Mouse (Mus musculus): Measurements from ENCODE around the gene AI413582. TPM values are rescaled to one million over a fixed set of nuclear protein-coding genes. Genes with fewer than 3 reads are reported as not detected.

Gene AI413582
- total RNA-seq, 2 experiments from 2014 or later = 4.5 to 15.4 TPM

DNA sequence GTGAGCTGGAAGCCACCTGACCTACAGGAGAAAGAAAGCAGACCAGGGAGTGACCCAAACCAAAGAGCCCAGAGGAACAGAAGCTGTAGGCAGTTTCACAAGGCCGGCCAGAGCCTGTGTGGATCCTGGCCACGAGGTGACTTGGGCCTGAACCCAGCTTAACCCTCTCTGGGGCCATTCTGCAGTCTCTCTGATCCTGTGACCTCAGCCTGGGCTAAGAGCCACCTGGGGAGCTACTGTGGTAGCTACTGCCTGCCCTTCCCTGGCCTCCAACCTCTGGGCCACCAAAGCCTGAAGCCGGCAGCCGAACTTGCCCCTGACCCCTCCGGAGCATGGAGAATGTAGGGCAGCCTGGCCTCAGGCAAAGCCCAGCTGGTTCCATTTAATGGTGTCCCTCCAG, 36.8 kb downstream of the AI413582 start:
- ATAC-seq (replicated peaks; ENCODE audit: low FRiP score, poor library complexity, severe bottlenecking) = no peak

DNA sequence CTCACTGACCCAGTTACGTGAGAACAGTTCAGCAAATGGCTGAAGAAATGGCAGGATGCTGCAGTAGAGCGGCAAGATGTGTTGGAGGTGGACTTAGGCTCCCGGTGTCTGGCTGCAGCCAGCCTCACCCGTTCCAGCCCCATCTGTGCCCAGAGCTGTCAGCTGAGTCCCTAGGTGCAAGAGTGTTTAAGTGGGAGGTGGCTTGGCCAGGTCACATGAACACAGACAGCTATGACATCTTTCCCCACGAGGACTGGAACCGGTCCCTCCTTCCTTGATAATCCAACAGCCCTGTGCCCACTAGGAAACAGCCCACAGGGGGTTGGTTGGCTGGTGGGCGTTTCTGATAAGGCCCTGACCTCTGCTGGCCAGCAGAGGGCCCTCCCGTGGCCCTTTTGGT, 37.5 kb downstream of the AI413582 start:
- ATAC-seq (replicated peaks; ENCODE audit: low FRiP score, poor library complexity, severe bottlenecking) = no peak

DNA sequence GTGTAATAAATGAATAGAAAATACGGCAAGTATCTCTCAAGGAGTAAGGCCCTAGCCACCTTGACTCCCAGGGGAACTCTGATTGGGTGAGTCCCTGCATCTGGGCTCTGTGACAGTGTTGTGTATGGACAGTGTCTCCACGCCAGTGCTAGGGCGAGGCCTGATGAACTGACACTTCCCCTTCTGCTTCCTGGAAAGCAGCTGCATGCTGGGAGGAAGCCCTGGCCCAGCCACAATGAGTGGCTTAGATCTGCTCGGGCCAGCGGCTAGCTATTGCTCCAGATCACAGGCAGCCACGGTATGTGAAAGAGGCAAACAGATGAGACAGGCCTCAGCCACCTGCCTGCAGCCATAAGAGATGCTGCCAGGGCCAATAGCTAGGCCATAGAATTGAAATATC, 38.4 kb downstream of the AI413582 start:
- no peak for ATAC-seq (replicated peaks; ENCODE audit: low FRiP score, poor library complexity, severe bottlenecking)

DNA sequence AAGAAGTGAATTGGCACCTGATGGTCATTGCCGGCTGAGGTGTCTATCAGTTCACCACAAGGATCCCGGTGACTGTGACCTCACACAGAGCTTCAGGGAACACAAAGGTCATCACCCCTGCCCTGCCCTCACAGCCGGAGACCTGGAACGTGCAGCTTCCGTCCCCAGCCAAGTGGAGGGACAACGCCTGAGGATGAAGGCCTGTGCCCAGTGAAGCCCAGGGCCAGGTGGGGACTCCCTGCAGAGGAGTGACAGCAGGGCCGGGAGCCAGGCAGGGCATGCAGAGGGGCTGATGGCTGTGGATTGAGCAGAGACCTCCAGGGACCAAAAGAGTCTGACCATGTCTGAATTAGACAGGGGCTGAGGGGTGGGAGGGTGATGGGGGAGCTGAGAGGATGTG, 42.4 kb downstream of the AI413582 start:
- ATAC-seq (replicated peaks; ENCODE audit: low FRiP score, poor library complexity, severe bottlenecking) = no peak

DNA sequence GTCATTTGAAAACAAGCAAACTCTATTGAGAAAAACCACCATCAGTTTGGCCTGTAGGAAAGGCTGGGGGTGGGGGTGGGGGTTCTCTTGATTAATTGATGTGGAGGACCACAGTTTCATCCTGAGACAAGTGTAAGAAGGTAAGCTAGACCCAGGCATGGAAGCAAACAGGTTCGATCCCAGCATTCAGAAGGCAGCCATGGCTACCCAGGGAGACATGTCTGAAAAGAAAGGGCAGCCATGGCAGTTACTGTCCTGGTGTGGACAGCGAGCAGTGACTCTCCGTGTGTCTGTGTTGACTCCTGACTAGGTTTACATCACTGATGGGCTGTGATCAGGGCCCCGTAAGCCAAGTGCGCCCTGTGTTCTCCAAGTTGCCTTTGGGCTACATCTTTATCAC, 44.3 kb downstream of the AI413582 start, which contains the start of gene Grm4:
TSS of gene Grm4 (minus strand) at position 101 of the 400 bp plus-strand sequence.
- ATAC-seq (replicated peaks; ENCODE audit: low FRiP score, poor library complexity, severe bottlenecking) = no peak

DNA sequence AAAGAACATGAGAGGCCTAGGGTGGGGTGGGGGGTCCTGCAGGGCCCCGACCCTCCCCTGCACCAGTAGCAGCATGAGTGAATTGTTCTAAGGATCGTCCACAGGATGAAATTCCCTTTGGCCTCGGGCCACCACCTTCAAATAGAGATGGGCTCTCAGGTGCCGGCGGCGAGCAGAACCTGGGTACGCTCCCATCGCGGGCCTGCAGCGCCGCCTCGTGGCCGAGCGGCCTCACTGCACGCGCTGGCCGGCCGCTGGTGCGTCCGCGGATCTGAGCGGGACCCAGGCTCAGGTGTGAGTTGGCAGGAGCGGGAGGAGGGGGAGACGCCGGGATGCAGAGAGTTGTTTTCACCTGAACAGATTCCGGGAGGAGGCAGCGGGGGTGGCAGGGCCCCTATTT, 45.0 kb downstream of the AI413582 start:
- ATAC-seq (replicated peaks; ENCODE audit: low FRiP score, poor library complexity, severe bottlenecking) = no peak

DNA sequence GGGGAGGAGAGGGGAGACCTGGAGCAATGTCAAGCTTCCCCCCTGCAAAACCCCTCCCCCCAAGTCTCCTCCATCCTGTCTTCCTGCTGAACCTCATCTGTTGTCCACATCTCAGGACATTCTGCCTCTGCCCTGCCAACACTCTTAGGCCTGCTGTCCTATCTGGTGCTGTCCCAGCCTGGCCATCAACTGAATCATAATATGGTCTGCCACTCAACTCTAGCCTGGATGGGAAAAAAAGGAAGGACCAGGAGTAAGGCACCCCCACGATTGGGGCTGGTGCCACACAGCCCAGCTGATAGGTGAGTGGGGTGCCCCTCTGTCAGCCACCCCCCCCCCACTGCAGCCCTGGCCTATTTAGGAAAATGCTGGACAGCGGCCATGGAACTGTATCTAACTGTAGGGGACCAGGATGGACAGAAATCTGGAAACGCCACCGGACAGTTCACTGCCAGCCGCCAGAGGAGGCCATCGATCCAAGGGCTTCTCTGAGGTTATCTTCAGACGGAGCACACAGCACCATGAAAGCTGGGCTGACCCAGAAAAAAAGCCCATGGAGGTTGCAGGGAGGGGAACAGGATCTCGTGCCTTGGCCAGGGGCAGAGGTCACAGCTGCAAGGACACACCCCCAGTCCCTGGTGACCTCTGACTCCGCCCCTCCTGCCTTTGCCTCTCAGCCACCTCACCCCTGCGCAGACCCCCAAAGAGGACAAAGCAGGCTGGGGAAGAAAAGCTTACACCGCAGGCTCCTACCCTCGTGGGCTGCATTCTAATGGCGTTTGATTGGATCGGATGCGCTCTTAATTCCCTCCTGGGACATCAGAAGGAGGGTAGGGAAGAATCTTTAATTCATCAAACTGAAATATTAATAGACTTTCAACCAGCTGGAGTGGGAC, 46.6 kb downstream of the AI413582 start:
- ATAC-seq (replicated peaks; ENCODE audit: low FRiP score, poor library complexity, severe bottlenecking) = no peak

DNA sequence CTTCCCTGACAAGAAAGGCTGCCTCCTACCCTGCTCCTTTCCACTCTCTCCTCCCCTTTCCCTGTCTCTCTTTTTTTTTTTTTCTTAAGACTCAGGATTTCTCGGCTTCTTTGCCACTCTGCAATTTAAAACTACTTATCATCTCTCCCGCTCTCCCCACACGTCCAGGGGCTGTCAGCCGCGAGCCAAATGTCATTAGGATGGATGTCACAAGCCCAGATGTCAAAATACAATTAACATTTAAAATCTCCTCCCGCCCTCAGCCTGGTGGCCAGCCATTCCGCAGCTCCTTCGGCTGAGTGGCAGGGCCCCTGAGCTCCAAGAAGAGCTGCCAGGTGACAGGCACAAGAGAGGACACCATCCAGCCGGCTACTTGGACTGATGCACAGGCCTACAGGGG, 47.3 kb downstream of the AI413582 start:
- ATAC-seq (replicated peaks; ENCODE audit: low FRiP score, poor library complexity, severe bottlenecking) = no peak

DNA sequence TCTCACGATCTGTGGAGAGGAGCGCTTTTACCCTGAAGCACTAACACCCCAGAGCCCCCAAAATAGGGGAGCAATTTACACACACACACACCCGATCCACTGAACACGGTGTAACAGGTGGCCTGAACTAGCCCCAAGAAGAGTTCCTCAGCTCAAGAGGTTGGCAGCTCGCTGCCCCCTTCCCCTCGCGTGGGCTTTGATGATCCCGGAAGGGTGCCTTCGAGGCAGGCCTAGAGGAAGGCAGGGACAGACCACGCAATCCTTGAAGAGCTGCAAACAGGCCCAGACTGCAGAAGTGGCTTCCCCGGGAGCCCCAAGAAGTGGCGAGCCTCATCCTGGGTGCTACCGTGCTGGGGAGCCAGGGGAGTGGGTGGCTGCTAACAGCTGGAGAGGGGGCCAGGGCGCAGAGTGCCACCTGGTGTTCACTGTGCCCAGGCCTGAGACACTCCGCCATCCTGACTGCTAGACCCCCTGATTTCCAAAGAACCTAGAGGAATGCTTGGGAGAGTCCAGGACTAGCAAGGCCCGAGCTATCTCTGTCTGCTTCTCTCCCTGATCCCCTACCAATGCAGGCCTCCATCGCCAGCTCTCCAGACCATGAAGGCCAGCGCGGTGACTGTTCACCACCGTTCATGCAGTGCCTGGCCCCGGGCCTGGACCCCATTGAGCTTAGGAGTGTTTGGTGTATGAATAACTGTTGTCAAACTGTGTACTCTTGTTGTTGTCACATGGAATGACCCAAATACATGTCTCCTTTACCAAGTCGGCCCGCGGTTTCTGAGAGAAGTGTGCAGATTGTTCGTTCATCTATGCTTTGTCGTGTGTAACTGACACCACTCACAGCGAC, 51.4 kb downstream of the AI413582 start:
- ATAC-seq (replicated peaks; ENCODE audit: low FRiP score, poor library complexity, severe bottlenecking) = no peak

Other genes with a start within 250 kb of the AI413582 start
- not detected in 2 replicates for gene Grm4, start 44.4 kb downstream of the AI413582 start, total RNA-seq (2015; ENCODE audit: low replicate concordance)
- not detected in 2 replicates for gene Grm4, start 44.4 kb downstream of the AI413582 start, total RNA-seq (2017; ENCODE audit: low replicate concordance)
- gene Hmga1, start 9.3 kb downstream of the AI413582 start, total RNA-seq (2015; ENCODE audit: low replicate concordance) = 63.4 and 75.7 TPM in 2 replicates
- 14.4 and 29.6 TPM in 2 replicates for gene Hmga1, start 9.3 kb downstream of the AI413582 start, total RNA-seq (2017; ENCODE audit: low replicate concordance)
- gene Nudt3, start 57.7 kb upstream of the AI413582 start, total RNA-seq (2015; ENCODE audit: low replicate concordance) = 16.9 and 23.6 TPM in 2 replicates
- gene Nudt3, start 57.7 kb upstream of the AI413582 start, total RNA-seq (2017; ENCODE audit: low replicate concordance) = 26.0 and 34.3 TPM in 2 replicates
- gene RPS10-NUDT3, start 69.5 kb upstream of the AI413582 start, total RNA-seq (2015; ENCODE audit: low replicate concordance) = not detected in 2 replicates
- not detected in 2 replicates for gene RPS10-NUDT3, start 69.5 kb upstream of the AI413582 start, total RNA-seq (2017; ENCODE audit: low replicate concordance)
- gene Rps10, start 70.9 kb upstream of the AI413582 start, total RNA-seq (2015; ENCODE audit: low replicate concordance) = 540 and 553 TPM in 2 replicates
- gene Rps10, start 70.9 kb upstream of the AI413582 start, total RNA-seq (2017; ENCODE audit: low replicate concordance) = 311 and 359 TPM in 2 replicates
- not detected in 2 replicates for gene Pacsin1, start 89.8 kb upstream of the AI413582 start, total RNA-seq (2015; ENCODE audit: low replicate concordance)
- not detected in 2 replicates for gene Pacsin1, start 89.8 kb upstream of the AI413582 start, total RNA-seq (2017; ENCODE audit: low replicate concordance)
- not detected in 2 replicates for gene Spdef, start 163.2 kb upstream of the AI413582 start, total RNA-seq (2015; ENCODE audit: low replicate concordance)
- gene Spdef, start 163.2 kb upstream of the AI413582 start, total RNA-seq (2017; ENCODE audit: low replicate concordance) = not detected in 2 replicates